ENCODE assay signal across 8 mouse cellular contexts in the genomic region with DNA sequence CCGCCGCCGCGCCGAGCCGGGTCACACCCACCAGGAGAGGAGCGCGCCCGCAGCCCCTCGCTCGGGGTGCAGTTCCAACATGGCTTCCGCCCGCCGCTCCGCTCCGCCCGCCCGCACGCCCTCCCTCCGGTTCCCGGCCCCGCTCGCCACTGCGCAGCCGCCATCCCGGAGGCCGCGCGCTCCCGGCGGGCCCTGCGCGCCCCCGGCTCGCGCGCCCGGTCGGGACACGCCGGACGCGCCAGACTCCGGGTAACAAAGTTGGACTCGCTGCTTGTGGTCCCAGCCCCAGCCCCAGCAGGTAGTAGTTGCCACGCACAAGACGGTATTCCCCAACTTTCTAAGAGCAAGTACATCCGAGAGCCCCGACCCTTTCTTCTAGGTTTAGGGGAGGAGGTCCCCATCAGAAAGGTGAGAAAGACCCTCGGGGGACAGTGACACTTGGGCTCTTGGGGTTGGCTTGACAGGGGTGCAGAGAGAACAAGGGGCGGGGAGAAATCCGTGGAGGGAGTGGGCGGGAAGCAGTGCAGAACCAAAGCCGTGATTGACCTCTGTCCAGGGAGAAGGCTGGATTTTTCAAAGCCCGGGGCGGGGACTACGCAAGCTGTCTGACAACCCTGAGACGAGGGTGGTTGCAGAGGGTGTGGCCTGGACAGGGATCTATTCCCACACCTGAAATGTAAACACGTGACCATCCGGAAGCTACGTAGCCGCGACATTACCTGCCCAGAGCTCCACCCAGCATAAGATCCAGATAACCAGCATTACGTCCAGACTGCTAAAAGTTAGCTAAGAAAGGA. TPM values are rescaled to one million over a fixed set of nuclear protein-coding genes. Genes with fewer than 3 reads are reported as not detected.
DNase-seq lines count a peak whose midpoint lies in the region; ATAC-seq and TF ChIP-seq lines count a peak whose summit lies in the region.

A gene (minus strand): TSS at position 424 of the 797 bp plus-strand sequence.

- peak; percentile 96 for ATAC-seq in forebrain, embryonic 12.5 days (ENCODE audit: low FRiP score)
- ATAC-seq in heart, embryonic 16.5 days (replicated peaks; ENCODE audit: extremely low read depth, insufficient read depth, low FRiP score): peak; percentile 95
- peak; percentile 87 for ATAC-seq in liver, embryonic 16.5 days (ENCODE audit: low read depth)
- ATAC-seq in neural tube, embryonic 13.5 days (ENCODE audit: low read depth): peak; percentile 96

- peak within 1 kb of the TSS; percentile 96 for H3K4me3 ChIP-seq in forebrain, embryonic 12.5 days (replicated peaks)
- peak within 1 kb of the TSS; percentile 74 for H3K4me3 ChIP-seq in heart, embryonic 16.5 days (ENCODE audit: low read length)
- peak within 1 kb of the TSS; percentile 72 for H3K4me3 ChIP-seq in liver, embryonic 16.5 days (ENCODE audit: low read depth, low read length)
- H3K4me3 ChIP-seq in neural tube, embryonic 13.5 days: peak within 1 kb of the TSS; percentile 97
- H3K4me3 ChIP-seq in testis, adult 2 months (ENCODE audit: control insufficient read depth, low read depth, low read length): peak within 1 kb of the TSS; percentile 81

- WGBS in forebrain, embryonic 12.5 days: under 1% methylated on average over 38 of the region's 64 CpGs
- 1% methylated on average over 56 of the region's 64 CpGs for WGBS in heart, embryonic 16.5 days
- WGBS in liver, embryonic 16.5 days (ENCODE audit: insufficient replicate concordance): 1% methylated on average over 52 of the region's 64 CpGs
- under 1% methylated on average over 56 of the region's 64 CpGs for WGBS in neural tube, embryonic 13.5 days

- no peaks in the 10 kb centered on the region for H3K36me3 ChIP-seq in forebrain, embryonic 12.5 days (replicated peaks)
- H3K36me3 ChIP-seq in heart, embryonic 16.5 days (ENCODE audit: control insufficient read depth, insufficient read depth): peaks cover 4% of the 10 kb centered on the region
- H3K36me3 ChIP-seq in liver, embryonic 16.5 days (ENCODE audit: control insufficient read depth, insufficient read depth): no peaks in the 10 kb centered on the region
- H3K36me3 ChIP-seq in neural tube, embryonic 13.5 days: no peaks in the 10 kb centered on the region
- no peaks in the 10 kb centered on the region for H3K36me3 ChIP-seq in testis, adult 2 months (ENCODE audit: control insufficient read depth, insufficient read depth, low read length)

- H3K9me3 ChIP-seq in forebrain, embryonic 12.5 days: no peaks in the 10 kb centered on the region
- peaks cover 6% of the 10 kb centered on the region for H3K9me3 ChIP-seq in heart, embryonic 16.5 days (replicated peaks; ENCODE audit: control insufficient read depth, low read length)
- H3K9me3 ChIP-seq in liver, embryonic 16.5 days (replicated peaks; ENCODE audit: control insufficient read depth, low read length): no peaks in the 10 kb centered on the region
- H3K9me3 ChIP-seq in neural tube, embryonic 13.5 days: no peaks in the 10 kb centered on the region

- TF ChIP-seq POLR2A in testis, adult 2 months (IDR thresholded peaks at IDR 0.05; ENCODE audit: control insufficient read depth, low read depth, low read length): peak; percentile 46; the same call in 1 of the 2 replicates

- DNase-seq in CD4-positive helper T cell, adult 2 months (ENCODE audit: low read depth, low spot score): peak; percentile 70
- DNase-seq in brain, adult 2 months (ENCODE audit: low read depth, low spot score): peak; percentile 87
- peak; percentile 94 to 97 for DNase-seq in kidney, postnatal 36 days

- peaks cover 26% of the 10 kb centered on the region for H3K4me1 ChIP-seq in forebrain, embryonic 12.5 days
- H3K4me1 ChIP-seq in heart, embryonic 16.5 days (ENCODE audit: control insufficient read depth, insufficient read depth, low read length): peaks cover 33% of the 10 kb centered on the region
- H3K4me1 ChIP-seq in liver, embryonic 16.5 days (ENCODE audit: control insufficient read depth, low read depth, low read length): peaks cover 2% of the 10 kb centered on the region; the same call in 1 of the 2 replicates
- peaks cover 37% of the 10 kb centered on the region for H3K4me1 ChIP-seq in neural tube, embryonic 13.5 days (replicated peaks)
- H3K4me1 ChIP-seq in testis, adult 2 months (ENCODE audit: control insufficient read depth, insufficient read depth, low read length): peaks cover 7% of the 10 kb centered on the region

- TF ChIP-seq CTCF in testis, adult 2 months (IDR thresholded peaks at IDR 0.05; ENCODE audit: control insufficient read depth, insufficient read depth, insufficient replicate concordance, low read depth, low read length): no peak

- no peaks in the 10 kb centered on the region; the same call in 1 of the 2 replicates for H3K27me3 ChIP-seq in forebrain, embryonic 12.5 days
- H3K27me3 ChIP-seq in heart, embryonic 16.5 days (ENCODE audit: control insufficient read depth, insufficient read depth, low read length): no peaks in the 10 kb centered on the region
- H3K27me3 ChIP-seq in liver, embryonic 16.5 days (ENCODE audit: control insufficient read depth, insufficient read depth, low read depth, low read length): peaks cover 12% of the 10 kb centered on the region
- no peaks in the 10 kb centered on the region for H3K27me3 ChIP-seq in neural tube, embryonic 13.5 days
- H3K27me3 ChIP-seq in testis, adult 2 months (ENCODE audit: control insufficient read depth, insufficient read depth, low read length): no peaks in the 10 kb centered on the region

- peak within 1 kb of the TSS; percentile 67 for H3K4me2 ChIP-seq in forebrain, embryonic 12.5 days
- peak within 1 kb of the TSS; percentile 76 for H3K4me2 ChIP-seq in heart, embryonic 16.5 days (ENCODE audit: low read depth, low read length)
- H3K4me2 ChIP-seq in liver, embryonic 16.5 days (ENCODE audit: low read depth, low read length): peak within 1 kb of the TSS; percentile 77
- peak within 1 kb of the TSS; percentile 87 for H3K4me2 ChIP-seq in neural tube, embryonic 13.5 days

- peak within 1 kb of the TSS; percentile 96 for H3K27ac ChIP-seq in forebrain, embryonic 12.5 days
- peak within 1 kb of the TSS; percentile 98 for H3K27ac ChIP-seq in heart, embryonic 16.5 days (ENCODE audit: low read length)
- H3K27ac ChIP-seq in liver, embryonic 16.5 days (ENCODE audit: low read length): peak within 1 kb of the TSS; percentile 93
- H3K27ac ChIP-seq in neural tube, embryonic 13.5 days (replicated peaks): peak within 1 kb of the TSS; percentile 95
- peak within 1 kb of the TSS; percentile 94 for H3K27ac ChIP-seq in testis, adult 2 months (ENCODE audit: control insufficient read depth, insufficient read depth, low read depth, low read length)

- peak within 1 kb of the TSS; percentile 96 for H3K9ac ChIP-seq in forebrain, embryonic 12.5 days
- H3K9ac ChIP-seq in heart, embryonic 16.5 days (ENCODE audit: low read length): peak within 1 kb of the TSS; percentile 99
- H3K9ac ChIP-seq in liver, embryonic 16.5 days (ENCODE audit: low read depth, low read length): peak within 1 kb of the TSS; percentile 73
- H3K9ac ChIP-seq in neural tube, embryonic 13.5 days: peak within 1 kb of the TSS; percentile 96

RNA-seq across cellular contexts. Expression of the gene that starts here (rescaled TPM):
- polyA plus RNA-seq in forebrain, embryonic 12.5 days (2016; fragmentation: Nextera tagmentation; extraction: Ambion mirVana): 29.4 and 34.1 TPM in 2 replicates
- polyA plus RNA-seq in heart, embryonic 16.5 days (2015; fragmentation: Nextera tagmentation; extraction: Ambion mirVana): 17.9 and 20.0 TPM in 2 replicates
- 3.6 and 3.7 TPM in 2 replicates for polyA plus RNA-seq in liver, embryonic 16.5 days (2015; fragmentation: Nextera tagmentation; extraction: Ambion mirVana)
- polyA plus RNA-seq in neural tube, embryonic 13.5 days (2015; fragmentation: Nextera tagmentation; extraction: Ambion mirVana): 28.8 and 31.8 TPM in 2 replicates
- 12.9 and 14.4 TPM in 2 replicates for polyA plus RNA-seq in testis, adult 2 months (2012; rRNA removed)

Comparison
In these comparisons a context has a peak if more than half of its experiments do, and no peak if none do; other contexts are left out.
1. Peak in every context shown above with its lines: DNase-seq, ATAC-seq, H3K4me3 ChIP-seq and H3K27ac ChIP-seq.